Mouse (Mus musculus): ENCODE measurements around the gene Parva. TPM values are rescaled to one million over a fixed set of nuclear protein-coding genes. Genes with fewer than 3 reads are reported as not detected.

The Parva gene
- polyA plus RNA-seq, 1 experiment, result 78.3 TPM

DNA sequence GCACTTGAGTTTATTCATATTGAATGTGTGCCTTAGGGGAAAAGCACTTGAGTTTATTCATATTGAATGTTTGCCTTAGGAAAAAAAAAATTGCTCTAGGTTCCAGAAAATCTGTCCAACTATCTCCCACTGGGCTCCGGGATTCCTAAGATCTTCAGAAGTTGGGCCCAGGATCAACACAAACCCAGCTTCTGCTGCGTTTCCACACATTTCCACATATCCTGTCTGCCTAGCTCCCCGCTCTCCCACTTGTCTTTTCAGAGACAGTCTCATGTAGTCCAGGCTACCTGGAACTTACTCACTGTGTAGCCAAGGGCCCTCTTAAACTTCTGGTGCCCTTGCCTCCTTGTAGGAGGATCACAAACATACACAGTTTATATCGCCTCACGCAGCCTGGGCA lies 175.7 kb downstream of the Parva start:
- Histone ChIP-seq H3K36me3 (ENCODE audit: control insufficient read depth, insufficient read depth) (no peaks in the 10 kb centered on the region), H3K79me2 (ENCODE audit: control insufficient read depth, insufficient read depth) (no peaks in the 10 kb centered on the region), H3K27me3 (ENCODE audit: control insufficient read depth, insufficient read depth, insufficient read length) (no peaks in the 10 kb centered on the region), H3ac (ENCODE audit: control insufficient read depth, insufficient read length) (no peak overlapping the region), H3K4me3 (no peak overlapping the region), H3K4me2 (ENCODE audit: low read depth) (no peak overlapping the region)
- TF ChIP-seq TCF12 (IDR thresholded peaks at IDR 0.05; ENCODE audit: insufficient read depth, poor library complexity, severe bottlenecking), result no peak
- no peak for TF ChIP-seq MYOD1 (IDR thresholded peaks at IDR 0.05; ENCODE audit: control insufficient read depth in 1 of 3, insufficient read length in 2 of 3, low read depth in 2 of 3)
- TF ChIP-seq E2F4 (IDR thresholded peaks at IDR 0.05; ENCODE audit: insufficient read depth), result no peak
- TF ChIP-seq TCF3 (IDR thresholded peaks at IDR 0.05; ENCODE audit: insufficient read length, low read depth), result no peak
- no peak for TF ChIP-seq SRF (IDR thresholded peaks at IDR 0.05; ENCODE audit: control insufficient read depth, insufficient read length, low read depth)
- TF ChIP-seq CEBPB (IDR thresholded peaks at IDR 0.05; ENCODE audit: insufficient read depth, poor library complexity, severe bottlenecking), result no peak
- TF ChIP-seq POLR2A (IDR thresholded peaks at IDR 0.05; ENCODE audit: insufficient read length, low read depth), result no peak
- no peak for TF ChIP-seq REST (IDR thresholded peaks at IDR 0.05; ENCODE audit: insufficient read depth, insufficient read length)
- no peak for TF ChIP-seq POLR2AphosphoS2 (IDR thresholded peaks at IDR 0.05; ENCODE audit: insufficient read length, low read depth)
- no peak for TF ChIP-seq USF1 (IDR thresholded peaks at IDR 0.05; ENCODE audit: low read depth)
- no peak for TF ChIP-seq MYOG (IDR thresholded peaks at IDR 0.05; ENCODE audit: control insufficient read depth in 1 of 3, insufficient read depth in 1 of 3, insufficient read length in 2 of 3, low read depth in 2 of 3)
- no peak for TF ChIP-seq MAX (IDR thresholded peaks at IDR 0.05; ENCODE audit: low read depth)

DNA sequence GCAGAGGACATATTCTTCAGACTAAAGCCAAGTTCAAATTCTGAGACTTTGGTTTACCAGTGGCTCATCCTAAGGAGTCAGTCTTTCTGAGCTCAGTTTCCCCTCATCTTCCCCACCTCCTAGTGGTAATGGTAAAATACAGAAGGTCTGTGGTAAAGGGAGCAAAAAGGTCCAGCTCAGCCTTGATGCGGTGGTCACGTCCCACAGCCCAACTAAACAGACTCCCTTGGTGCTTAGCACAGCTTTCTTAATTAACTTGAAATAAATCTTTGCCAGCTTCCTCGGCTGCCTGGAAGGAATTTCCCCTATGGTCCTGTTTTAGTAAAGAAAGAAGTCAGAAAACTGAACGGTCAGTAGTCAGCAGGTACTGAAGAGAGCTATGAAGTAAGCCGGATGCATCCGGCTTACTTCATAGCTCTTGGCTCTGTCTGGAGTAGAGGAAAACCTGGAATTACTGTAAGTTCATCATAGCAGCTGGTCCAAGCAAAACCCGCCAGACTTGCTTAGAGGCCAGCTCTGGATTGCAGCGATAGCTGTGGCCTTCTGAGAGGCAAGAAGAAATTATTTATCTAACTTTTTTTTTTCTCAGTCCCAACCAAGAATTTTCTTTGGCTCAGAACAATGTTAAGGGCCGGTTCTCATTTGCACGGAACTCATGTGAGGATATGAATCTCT lies 176.3 kb downstream of the Parva start:
- H3K4me2 ChIP-seq (ENCODE audit: low read depth), result no peak overlapping the region
- H3K4me3 ChIP-seq, result no peak overlapping the region
- no peak overlapping the region for H3ac ChIP-seq (ENCODE audit: control insufficient read depth, insufficient read length)
- TF ChIP-seq MAX (IDR thresholded peaks at IDR 0.05; ENCODE audit: low read depth) (no peak), SRF (IDR thresholded peaks at IDR 0.05; ENCODE audit: control insufficient read depth, insufficient read length, low read depth) (no peak), TCF3 (IDR thresholded peaks at IDR 0.05; ENCODE audit: insufficient read length, low read depth) (no peak)
- no peaks in the 10 kb centered on the region for H3K79me2 ChIP-seq (ENCODE audit: control insufficient read depth, insufficient read depth)
- no peaks in the 10 kb centered on the region for H3K36me3 ChIP-seq (ENCODE audit: control insufficient read depth, insufficient read depth)
- no peaks in the 10 kb centered on the region for H3K27me3 ChIP-seq (ENCODE audit: control insufficient read depth, insufficient read depth, insufficient read length)

DNA sequence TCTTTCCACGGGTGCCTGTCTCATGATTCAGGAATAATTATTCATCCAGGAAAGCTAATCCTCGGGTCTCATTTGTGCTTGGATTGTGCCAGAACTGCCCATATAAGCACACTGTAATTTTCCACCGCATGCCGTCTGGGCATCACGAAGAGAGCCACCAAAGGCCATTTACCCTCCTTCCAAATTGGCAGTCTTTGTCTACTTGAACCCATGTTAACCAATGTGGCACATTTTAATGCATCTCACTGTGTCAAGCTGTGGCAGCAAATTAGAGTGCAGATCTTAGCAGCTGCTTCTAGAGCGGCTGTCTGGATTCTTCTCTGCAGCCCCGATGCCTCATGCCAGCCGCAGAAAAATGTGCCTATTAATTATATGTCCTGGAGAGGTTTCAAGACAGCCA lies 176.9 kb downstream of the Parva start:
- Histone ChIP-seq H3K4me2 (ENCODE audit: low read depth) (no peak overlapping the region), H3K79me2 (ENCODE audit: control insufficient read depth, insufficient read depth) (no peaks in the 10 kb centered on the region), H3K36me3 (ENCODE audit: control insufficient read depth, insufficient read depth) (no peaks in the 10 kb centered on the region), H3K27me3 (ENCODE audit: control insufficient read depth, insufficient read depth, insufficient read length) (no peaks in the 10 kb centered on the region), H3ac (ENCODE audit: control insufficient read depth, insufficient read length) (no peak overlapping the region), H3K4me3 (no peak overlapping the region)
- TF ChIP-seq E2F4 (IDR thresholded peaks at IDR 0.05; ENCODE audit: insufficient read depth), result no peak
- TF ChIP-seq REST (IDR thresholded peaks at IDR 0.05; ENCODE audit: insufficient read depth, insufficient read length), result no peak
- TF ChIP-seq MYOG (IDR thresholded peaks at IDR 0.05; ENCODE audit: control insufficient read depth in 1 of 3, insufficient read depth in 1 of 3, insufficient read length in 2 of 3, low read depth in 2 of 3), result no peak
- no peak for TF ChIP-seq SRF (IDR thresholded peaks at IDR 0.05; ENCODE audit: control insufficient read depth, insufficient read length, low read depth)
- no peak for TF ChIP-seq TCF3 (IDR thresholded peaks at IDR 0.05; ENCODE audit: insufficient read length, low read depth)
- TF ChIP-seq CEBPB (IDR thresholded peaks at IDR 0.05; ENCODE audit: insufficient read depth, poor library complexity, severe bottlenecking), result no peak

DNA sequence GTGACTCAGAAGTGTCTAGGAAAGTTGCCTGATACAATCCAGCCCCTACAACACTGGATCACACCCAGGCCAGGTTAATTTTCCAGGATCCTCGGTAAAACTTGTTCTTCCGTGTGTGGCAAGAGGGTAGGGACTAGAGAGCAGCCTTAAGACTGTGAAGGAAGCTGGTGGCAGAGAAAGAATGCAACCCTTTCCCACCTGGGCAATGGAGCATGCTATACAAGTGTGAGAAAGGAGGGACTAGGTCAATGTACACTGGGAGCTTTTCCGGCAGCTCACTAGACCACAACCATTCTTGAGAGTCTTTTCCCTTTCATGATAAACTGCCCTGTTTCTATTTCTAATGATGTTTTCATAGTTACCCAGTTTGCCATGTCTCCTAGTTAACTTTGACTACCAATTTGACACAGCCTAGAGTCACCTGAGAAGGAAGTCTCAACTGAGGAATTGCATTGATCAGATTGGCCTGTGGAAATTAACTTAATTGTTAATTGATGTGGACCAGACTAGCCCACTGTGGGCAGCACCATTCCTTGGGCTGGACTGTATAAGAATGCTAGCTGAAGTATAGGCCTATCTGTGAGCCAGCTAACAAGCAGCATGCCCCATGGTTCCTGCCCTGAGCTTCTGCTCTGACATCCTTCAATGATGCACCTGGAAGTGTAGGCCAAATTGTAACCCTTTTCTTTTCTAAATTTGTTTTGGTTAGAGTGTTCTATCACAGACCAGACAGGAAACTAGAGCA lies 186.9 kb downstream of the Parva start:
- Histone ChIP-seq H3K27me3 (ENCODE audit: control insufficient read depth, insufficient read depth, insufficient read length) (no peaks in the 10 kb centered on the region), H3ac (ENCODE audit: control insufficient read depth, insufficient read length) (no peak overlapping the region), H3K36me3 (ENCODE audit: control insufficient read depth, insufficient read depth) (no peaks in the 10 kb centered on the region), H3K4me3 (no peak overlapping the region), H3K4me2 (ENCODE audit: low read depth) (no peak overlapping the region), H3K79me2 (ENCODE audit: control insufficient read depth, insufficient read depth) (no peaks in the 10 kb centered on the region)
- TF ChIP-seq REST (IDR thresholded peaks at IDR 0.05; ENCODE audit: insufficient read depth, insufficient read length) (no peak), POLR2A (IDR thresholded peaks at IDR 0.05; ENCODE audit: insufficient read length, low read depth) (no peak), TCF3 (IDR thresholded peaks at IDR 0.05; ENCODE audit: insufficient read length, low read depth) (no peak), MAX (IDR thresholded peaks at IDR 0.05; ENCODE audit: low read depth) (no peak), TCF12 (IDR thresholded peaks at IDR 0.05; ENCODE audit: insufficient read depth, poor library complexity, severe bottlenecking) (no peak), USF1 (IDR thresholded peaks at IDR 0.05; ENCODE audit: low read depth) (no peak)

DNA sequence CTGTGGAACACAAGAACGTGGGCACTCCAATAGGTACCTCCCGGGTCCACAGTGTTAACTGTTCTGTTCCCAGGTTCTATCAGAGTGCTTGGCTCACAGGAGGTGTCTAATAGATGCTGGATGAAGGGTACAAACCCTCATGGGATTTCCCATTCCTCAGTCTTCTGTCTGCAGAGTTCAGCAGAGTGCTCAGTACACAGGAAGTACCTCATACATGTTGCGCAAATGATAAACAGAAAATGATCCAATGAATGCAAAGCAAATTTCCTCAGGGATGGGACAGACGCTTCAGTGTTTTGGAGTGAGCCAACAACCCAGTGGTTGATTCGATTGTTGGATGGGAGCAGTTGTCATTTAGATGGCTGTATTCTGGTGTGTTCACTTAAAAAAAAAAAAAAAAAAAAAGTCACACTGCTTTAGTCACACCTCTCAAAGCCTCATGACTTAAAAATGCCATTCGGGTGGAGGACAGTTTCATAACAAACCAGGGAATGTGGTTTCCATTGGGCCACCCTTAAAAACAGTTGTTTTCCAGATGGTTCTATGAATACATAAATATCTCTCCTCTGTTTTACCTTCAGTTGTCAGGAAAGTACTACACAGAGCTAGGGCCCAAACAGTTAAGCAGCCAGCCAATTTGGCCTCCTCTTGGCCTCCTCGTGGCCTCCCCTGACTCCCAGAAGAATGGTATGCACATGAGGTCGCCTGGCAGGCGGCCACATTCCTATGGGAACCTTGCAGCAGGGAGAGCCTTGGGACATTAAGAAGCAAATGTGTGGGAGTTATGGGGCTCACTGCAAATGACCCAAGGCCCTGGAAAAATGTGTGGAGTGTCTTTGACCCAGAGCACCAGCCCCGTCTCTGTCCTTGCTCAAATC lies 187.7 kb downstream of the Parva start:
- H3K4me2 ChIP-seq (ENCODE audit: low read depth), result peak overlapping the region; percentile 16
- no peaks in the 10 kb centered on the region for H3K36me3 ChIP-seq (ENCODE audit: control insufficient read depth, insufficient read depth)
- H3ac ChIP-seq (ENCODE audit: control insufficient read depth, insufficient read length), result no peak overlapping the region
- no peaks in the 10 kb centered on the region for H3K27me3 ChIP-seq (ENCODE audit: control insufficient read depth, insufficient read depth, insufficient read length)
- TF ChIP-seq SRF (IDR thresholded peaks at IDR 0.05; ENCODE audit: control insufficient read depth, insufficient read length, low read depth) (no peak), CEBPB (IDR thresholded peaks at IDR 0.05; ENCODE audit: insufficient read depth, poor library complexity, severe bottlenecking) (peak; percentile 31; the same call in 1 of the 2 replicates), MYOD1 (IDR thresholded peaks at IDR 0.05; ENCODE audit: control insufficient read depth in 1 of 3, insufficient read length in 2 of 3, low read depth in 2 of 3) (peak in 1 of 3 experiments; percentile 4), TCF3 (IDR thresholded peaks at IDR 0.05; ENCODE audit: insufficient read length, low read depth) (no peak), MAX (IDR thresholded peaks at IDR 0.05; ENCODE audit: low read depth) (no peak), E2F4 (IDR thresholded peaks at IDR 0.05; ENCODE audit: insufficient read depth) (no peak), TCF12 (IDR thresholded peaks at IDR 0.05; ENCODE audit: insufficient read depth, poor library complexity, severe bottlenecking) (no peak), POLR2A (IDR thresholded peaks at IDR 0.05; ENCODE audit: insufficient read length, low read depth) (no peak), REST (IDR thresholded peaks at IDR 0.05; ENCODE audit: insufficient read depth, insufficient read length) (no peak), POLR2AphosphoS2 (IDR thresholded peaks at IDR 0.05; ENCODE audit: insufficient read length, low read depth) (no peak), USF1 (IDR thresholded peaks at IDR 0.05; ENCODE audit: low read depth) (no peak), MYOG (IDR thresholded peaks at IDR 0.05; ENCODE audit: control insufficient read depth in 1 of 3, insufficient read depth in 1 of 3, insufficient read length in 2 of 3, low read depth in 2 of 3) (peak in 1 of 3 experiments; percentile 32)
- H3K4me3 ChIP-seq, result no peak overlapping the region
- H3K79me2 ChIP-seq (ENCODE audit: control insufficient read depth, insufficient read depth), result no peaks in the 10 kb centered on the region
